Comparison of ENCODE assay signal across 8 mouse cellular contexts in genomic region chr10:80696502-80697392, GRCm38 (mm10). TPM values are rescaled to one million over a fixed set of nuclear protein-coding genes. Genes with fewer than 3 reads are reported as not detected.
DNase-seq lines count a peak whose midpoint lies in the region; ATAC-seq and TF ChIP-seq lines count a peak whose summit lies in the region.

No protein-coding gene starts in this region.

- no peak overlapping the region for H3K4me3 ChIP-seq in kidney, postnatal 0 days (replicated peaks; ENCODE audit: low read depth, low read length)
- H3K4me3 ChIP-seq in ES-Bruce4 (ENCODE audit: low read depth, low read length), result no peak overlapping the region
- no peak overlapping the region for H3K4me3 ChIP-seq in liver, embryonic 14.5 days (ENCODE audit: insufficient read depth in 1 of 2, low read depth in 2 of 2, low read length in 2 of 2)

- intact Hi-C loops in left cerebral cortex, postnatal 10 days (cut with DNase I), result loop anchor here (10.0 kb wide), 1 partner anchor 262 kb away; the partner anchor contains the start of gene Tcf3

- peak overlapping the region; percentile 75 for H3K27ac ChIP-seq in kidney, postnatal 0 days
- H3K27ac ChIP-seq in ES-Bruce4 (ENCODE audit: insufficient read depth, low read length), result peak overlapping the region; percentile 79
- peak overlapping the region; percentile 56 for H3K27ac ChIP-seq in liver, embryonic 14.5 days

- no peak for TF ChIP-seq POLR2A in ES-Bruce4 (IDR thresholded peaks at IDR 0.05; ENCODE audit: insufficient read depth, low read length)

- no peaks in the 10 kb centered on the region for H3K9me3 ChIP-seq in kidney, postnatal 0 days (replicated peaks; ENCODE audit: low read length)
- H3K9me3 ChIP-seq in ES-Bruce4 (replicated peaks; ENCODE audit: control insufficient read depth, insufficient read depth, low read length, poor library complexity, severe bottlenecking), result no peaks in the 10 kb centered on the region
- H3K9me3 ChIP-seq in liver, embryonic 14.5 days (ENCODE audit: control insufficient read depth, low read length), result no peaks in the 10 kb centered on the region

- WGBS in kidney, postnatal 0 days, result 38% methylated on average over 11 of the region's 12 CpGs
- WGBS in liver, embryonic 14.5 days (ENCODE audit: insufficient replicate concordance), result 29% methylated on average over 11 of the region's 12 CpGs

- H3K4me2 ChIP-seq in kidney, postnatal 0 days (ENCODE audit: low read length), result no peak overlapping the region
- H3K4me2 ChIP-seq in liver, embryonic 14.5 days (ENCODE audit: low read depth), result peak overlapping the region; percentile 74

- 0 out of 2 replicates have a peak, but pooled peaks cover 4% of the 10 kb centered on the region for H3K36me3 ChIP-seq in kidney, postnatal 0 days (ENCODE audit: insufficient read depth, low read length)
- H3K36me3 ChIP-seq in ES-Bruce4 (ENCODE audit: control insufficient read depth, insufficient read depth, low read length, poor library complexity, severe bottlenecking), result no peaks in the 10 kb centered on the region
- H3K36me3 ChIP-seq in liver, embryonic 14.5 days (replicated peaks; ENCODE audit: control insufficient read depth, insufficient read depth, low read depth), result no peaks in the 10 kb centered on the region

- H3K4me1 ChIP-seq in kidney, postnatal 0 days (replicated peaks; ENCODE audit: insufficient read depth, low read length), result peaks cover 36% of the 10 kb centered on the region
- peaks cover 5% of the 10 kb centered on the region for H3K4me1 ChIP-seq in ES-Bruce4 (ENCODE audit: control insufficient read depth, insufficient read depth, low read length)
- H3K4me1 ChIP-seq in liver, embryonic 14.5 days (replicated peaks; ENCODE audit: control insufficient read depth in 2 of 2, insufficient read depth in 2 of 2, low read length in 1 of 2), result peaks cover 69 to 82% of the 10 kb centered on the region in 2 experiments

- ATAC-seq in CD4-positive, CD25-positive, alpha-beta regulatory T cell, adult 4 months, result no peak
- ATAC-seq in kidney, postnatal 0 days (replicated peaks; ENCODE audit: low FRiP score, low read depth), result no peak
- ATAC-seq in liver, embryonic 14.5 days (ENCODE audit: insufficient read depth), result no peak

- H3K9ac ChIP-seq in kidney, postnatal 0 days (ENCODE audit: low read depth, low read length), result 0 out of 2 replicates have a peak overlapping the region, but pooled peaks have one; percentile 27
- H3K9ac ChIP-seq in ES-Bruce4 (ENCODE audit: low read depth, poor library complexity, severe bottlenecking), result no peak overlapping the region
- no peak overlapping the region for H3K9ac ChIP-seq in liver, embryonic 14.5 days (replicated peaks)

- TF ChIP-seq EP300 in ES-Bruce4 (IDR thresholded peaks at IDR 0.05; ENCODE audit: insufficient read depth, low read depth, low read length), result no peak
- TF ChIP-seq EP300 in liver, embryonic 14.5 days (IDR thresholded peaks at IDR 0.05; ENCODE audit: low read depth), result no peak

- no peak for TF ChIP-seq CTCF in kidney, postnatal 0 days (IDR thresholded peaks at IDR 0.05; ENCODE audit: low read depth)
- TF ChIP-seq CTCF in ES-Bruce4 (IDR thresholded peaks at IDR 0.05; ENCODE audit: low read depth, low read length), result no peak
- TF ChIP-seq CTCF in liver, embryonic 14.5 days (IDR thresholded peaks at IDR 0.05; ENCODE audit: low read depth), result no peak

- H3K27me3 ChIP-seq in kidney, postnatal 0 days (ENCODE audit: insufficient read depth, low read length), result no peaks in the 10 kb centered on the region
- no peaks in the 10 kb centered on the region for H3K27me3 ChIP-seq in ES-Bruce4 (ENCODE audit: control insufficient read depth, insufficient read depth, low read length, poor library complexity, severe bottlenecking)
- no peaks in the 10 kb centered on the region for H3K27me3 ChIP-seq in liver, embryonic 14.5 days (ENCODE audit: control insufficient read depth, insufficient read depth, low read length)

- DNase-seq in CD4-positive, CD25-positive, alpha-beta regulatory T cell, adult 2 months (ENCODE audit: low read depth, low spot score), result peak; percentile 47
- no peak for DNase-seq in kidney, postnatal 0 days (ENCODE audit: low spot score)
- no peak for DNase-seq in kidney, postnatal 36 days
- no peak for DNase-seq in liver, embryonic 14.5 days (ENCODE audit: low read depth in 3 of 3, low spot score in 3 of 3)
- DNase-seq in left cerebral cortex, adult 11 months (ENCODE audit: low spot score), result no peak
- DNase-seq in left cerebral cortex, postnatal 10 days (ENCODE audit: extremely low spot score in 1 of 2, low spot score in 2 of 2), result no peak

RNA-seq across cellular contexts. Expression of gene Mob3a, which starts 5.0 kb away (rescaled TPM):
- polyA plus RNA-seq in CD4-positive, CD25-positive, alpha-beta regulatory T cell, adult 4 months (2017; shearing (Covaris generic)), result 100 to 1,000 TPM; 265 to 359 TPM
- 22.3 and 26.7 TPM in 2 replicates for polyA plus RNA-seq in kidney, postnatal 0 days (2015; fragmentation: Nextera tagmentation; extraction: Ambion mirVana)
- 17.5 and 19.8 TPM in 2 replicates for polyA plus RNA-seq in ES-Bruce4 (2011; ENCODE audit: insufficient read depth, insufficient read length, low read depth, missing spikeins)
- polyA plus RNA-seq in liver, embryonic 14.5 days (2012; rRNA removed), result 13.0 and 15.8 TPM in 2 replicates
- polyA plus RNA-seq in liver, embryonic 14.5 days (2014; fragmentation: Nextera tagmentation; extraction: Ambion mirVana), result 14.2 and 16.0 TPM in 2 replicates
- total RNA-seq in left cerebral cortex, postnatal 10 days (2021), result 10 to 100 TPM; 21.8 to 24.7 TPM

RNA-seq across cellular contexts. Expression of gene Izumo4, which starts 5.2 kb away (rescaled TPM):
- 100 to 1,000 TPM in 1 of 2 experiments, 10 to 100 TPM in 1; 89.2 to 116 TPM for polyA plus RNA-seq in CD4-positive, CD25-positive, alpha-beta regulatory T cell, adult 4 months (2017; shearing (Covaris generic))
- 22.4 and 24.5 TPM in 2 replicates for polyA plus RNA-seq in kidney, postnatal 0 days (2015; fragmentation: Nextera tagmentation; extraction: Ambion mirVana)
- 7.2 and 9.6 TPM in 2 replicates for polyA plus RNA-seq in ES-Bruce4 (2011; ENCODE audit: insufficient read depth, insufficient read length, low read depth, missing spikeins)
- 9.9 and 11.3 TPM in 2 replicates for polyA plus RNA-seq in liver, embryonic 14.5 days (2012; rRNA removed)
- 4.0 and 6.0 TPM in 2 replicates for polyA plus RNA-seq in liver, embryonic 14.5 days (2014; fragmentation: Nextera tagmentation; extraction: Ambion mirVana)
- 10 to 100 TPM; 56.3 to 63.5 TPM for total RNA-seq in left cerebral cortex, postnatal 10 days (2021)

RNA-seq across cellular contexts. Expression of gene Mknk2, which starts 18.8 kb away (rescaled TPM):
- polyA plus RNA-seq in CD4-positive, CD25-positive, alpha-beta regulatory T cell, adult 4 months (2017; shearing (Covaris generic)), result 10 to 100 TPM; 37.3 to 51.7 TPM
- 75.8 and 85.5 TPM in 2 replicates for polyA plus RNA-seq in kidney, postnatal 0 days (2015; fragmentation: Nextera tagmentation; extraction: Ambion mirVana)
- polyA plus RNA-seq in ES-Bruce4 (2011; ENCODE audit: insufficient read depth, insufficient read length, low read depth, missing spikeins), result 54.6 and 57.4 TPM in 2 replicates
- polyA plus RNA-seq in liver, embryonic 14.5 days (2012; rRNA removed), result 59.7 and 69.1 TPM in 2 replicates
- polyA plus RNA-seq in liver, embryonic 14.5 days (2014; fragmentation: Nextera tagmentation; extraction: Ambion mirVana), result 58.7 and 74.3 TPM in 2 replicates
- 10 to 100 TPM; 46.1 to 47.1 TPM for total RNA-seq in left cerebral cortex, postnatal 10 days (2021)

RNA-seq across cellular contexts. Expression of gene Btbd2, which starts 39.9 kb away (rescaled TPM):
- 1 to 10 TPM; 7.2 to 7.3 TPM for polyA plus RNA-seq in CD4-positive, CD25-positive, alpha-beta regulatory T cell, adult 4 months (2017; shearing (Covaris generic))
- 62.7 and 64.5 TPM in 2 replicates for polyA plus RNA-seq in kidney, postnatal 0 days (2015; fragmentation: Nextera tagmentation; extraction: Ambion mirVana)
- polyA plus RNA-seq in ES-Bruce4 (2011; ENCODE audit: insufficient read depth, insufficient read length, low read depth, missing spikeins), result 45.6 and 47.1 TPM in 2 replicates
- 8.2 and 11.3 TPM in 2 replicates for polyA plus RNA-seq in liver, embryonic 14.5 days (2012; rRNA removed)
- polyA plus RNA-seq in liver, embryonic 14.5 days (2014; fragmentation: Nextera tagmentation; extraction: Ambion mirVana), result 8.6 and 12.0 TPM in 2 replicates
- 10 to 100 TPM; 89.6 to 91.0 TPM for total RNA-seq in left cerebral cortex, postnatal 10 days (2021)

RNA-seq across cellular contexts. Expression of gene Ap3d1, which starts 45.3 kb away (rescaled TPM):
- 10 to 100 TPM; 26.7 to 29.1 TPM for polyA plus RNA-seq in CD4-positive, CD25-positive, alpha-beta regulatory T cell, adult 4 months (2017; shearing (Covaris generic))
- polyA plus RNA-seq in kidney, postnatal 0 days (2015; fragmentation: Nextera tagmentation; extraction: Ambion mirVana), result 54.2 and 58.3 TPM in 2 replicates
- polyA plus RNA-seq in ES-Bruce4 (2011; ENCODE audit: insufficient read depth, insufficient read length, low read depth, missing spikeins), result 53.8 and 55.2 TPM in 2 replicates
- polyA plus RNA-seq in liver, embryonic 14.5 days (2012; rRNA removed), result 24.5 and 26.2 TPM in 2 replicates
- 20.1 and 22.4 TPM in 2 replicates for polyA plus RNA-seq in liver, embryonic 14.5 days (2014; fragmentation: Nextera tagmentation; extraction: Ambion mirVana)
- 100 to 1,000 TPM; 146 to 151 TPM for total RNA-seq in left cerebral cortex, postnatal 10 days (2021)
